Mouse (Mus musculus) kidney, adult 9 months (tissue): ENCODE measurements around the gene Tmtc2.
A peak's percentile ranks its signal among the peaks of the same experiment; 100 is the strongest.

Experiments
- DNase-seq: peaks from one replicate; pipeline ENCODE4 v3.0.0; 2022

Gene Tmtc2

DNA sequence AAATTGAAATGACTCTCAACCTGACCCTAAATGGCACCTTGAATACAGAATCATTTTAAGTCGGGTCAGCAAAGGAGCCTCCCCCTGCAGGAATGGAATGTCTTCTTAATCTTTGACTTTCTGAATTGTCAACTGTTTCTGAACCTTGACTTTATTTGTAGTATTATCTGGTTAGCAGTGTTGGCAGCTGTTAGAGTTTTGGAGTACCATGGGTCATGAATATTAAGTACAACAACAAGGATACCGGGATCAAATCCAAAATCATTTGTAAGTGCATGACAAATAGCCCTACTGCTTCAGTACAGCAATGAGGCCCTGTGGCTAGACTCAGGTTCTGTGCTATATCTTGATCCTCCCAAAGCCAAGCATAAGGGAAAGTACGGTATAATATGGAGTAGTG, 170.3 kb downstream of the Tmtc2 start:
- DNase-seq: peak; percentile 11

DNA sequence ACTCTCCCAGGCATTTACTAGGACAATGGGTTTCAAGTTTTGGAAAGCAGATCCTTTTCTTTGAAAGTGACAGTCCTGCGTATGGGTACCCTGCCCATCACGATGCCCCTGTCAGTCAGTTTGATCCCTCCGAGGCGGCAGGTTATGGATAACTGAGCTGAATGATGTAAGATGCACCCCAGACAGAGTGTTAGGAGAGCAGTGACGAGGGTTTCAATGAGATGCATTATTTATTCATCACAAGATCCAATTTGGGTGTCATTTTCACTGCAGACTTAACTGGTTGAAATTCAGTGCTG, 171.8 kb downstream of the Tmtc2 start:
- no peak for DNase-seq

DNA sequence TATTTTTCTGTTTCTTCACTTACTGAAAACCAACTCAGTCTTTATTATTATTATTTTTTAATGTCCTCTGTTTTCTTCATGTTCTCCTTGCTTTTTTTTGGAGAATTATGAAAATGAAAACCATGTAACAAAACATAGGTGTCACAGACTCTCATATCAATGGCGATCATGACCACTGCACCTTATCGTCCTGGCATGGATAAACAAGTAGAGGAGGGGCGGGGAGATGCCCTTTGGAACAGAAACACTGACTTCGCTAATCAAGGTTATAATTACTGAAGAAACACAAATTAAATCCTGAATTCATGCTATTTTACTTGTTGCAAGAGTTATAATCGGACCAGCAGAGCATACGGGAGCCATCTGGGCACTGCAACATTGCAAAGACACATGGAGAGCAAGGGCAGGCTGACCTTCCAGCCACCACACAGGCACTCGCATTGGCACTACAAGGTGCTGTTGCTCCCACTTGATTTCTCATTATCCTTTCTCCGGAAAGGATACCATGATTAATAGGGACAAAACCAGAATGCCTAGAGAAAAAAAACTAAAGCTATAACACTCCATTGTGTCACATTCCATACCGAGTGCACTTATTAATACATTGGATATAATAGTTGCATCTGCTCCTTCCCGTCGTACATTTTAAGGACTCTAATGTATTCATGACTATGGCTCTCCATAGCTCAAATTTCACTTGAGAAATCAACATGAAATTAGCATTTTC, 172.3 kb downstream of the Tmtc2 start:
- DNase-seq: no peak

DNA sequence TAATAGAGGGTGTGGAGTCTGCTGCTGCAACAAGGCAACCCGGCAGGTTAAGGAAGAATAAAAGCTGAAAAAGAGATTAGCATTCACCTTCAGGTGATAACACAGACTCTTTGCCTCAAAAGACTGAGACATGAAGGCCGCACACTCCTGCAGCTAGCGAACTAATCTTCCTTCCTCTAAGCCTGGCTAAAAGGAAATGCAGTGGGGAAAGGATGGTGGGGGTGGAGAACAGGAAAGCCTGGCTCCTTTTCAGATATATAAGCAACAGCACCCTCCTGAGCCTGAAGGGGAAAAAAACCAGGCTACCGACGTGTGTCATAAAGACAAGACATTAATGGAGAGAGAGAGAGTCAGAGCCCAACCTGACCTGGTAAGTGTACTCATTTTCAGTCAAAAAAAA, 174.9 kb downstream of the Tmtc2 start:
- DNase-seq: no peak

DNA sequence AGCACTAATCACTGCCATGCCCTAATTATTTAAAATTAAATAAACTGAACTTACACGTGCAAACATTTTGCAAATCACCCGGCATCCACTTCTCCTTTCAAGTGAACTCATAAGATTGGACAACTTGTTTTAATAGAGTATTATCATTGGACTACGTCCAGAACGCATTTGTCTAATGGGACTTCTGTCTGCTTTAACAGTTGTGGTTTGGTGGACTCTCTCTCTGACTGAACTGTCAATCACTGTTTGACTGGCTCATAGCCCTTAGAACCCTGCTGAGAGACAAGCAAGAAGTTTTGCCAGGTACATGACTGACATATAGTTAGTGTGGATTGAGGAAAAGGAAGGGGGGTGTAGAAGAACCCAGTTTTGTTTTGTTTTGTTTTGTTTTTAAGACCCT, 190.2 kb downstream of the Tmtc2 start:
- no peak for DNase-seq

DNA sequence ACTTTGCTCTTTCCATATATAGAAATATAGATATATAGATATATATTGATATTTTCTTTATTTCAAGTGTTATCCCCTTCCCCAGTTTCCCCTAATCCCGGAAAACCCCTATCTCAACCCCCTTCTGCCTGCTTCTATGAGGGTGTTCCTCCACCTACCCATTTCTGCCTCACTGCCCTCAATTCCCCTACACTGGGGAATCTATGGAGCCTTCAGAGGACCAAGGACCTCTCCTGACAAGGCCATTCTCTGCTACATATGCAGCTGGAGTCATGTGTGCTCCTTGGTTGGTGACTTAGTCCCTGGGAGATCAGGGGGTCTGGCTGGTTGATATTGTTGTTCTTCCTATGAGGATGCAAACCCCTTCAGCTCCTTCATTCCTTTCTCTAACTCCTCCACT, 192.5 kb downstream of the Tmtc2 start:
- DNase-seq: no peak

DNA sequence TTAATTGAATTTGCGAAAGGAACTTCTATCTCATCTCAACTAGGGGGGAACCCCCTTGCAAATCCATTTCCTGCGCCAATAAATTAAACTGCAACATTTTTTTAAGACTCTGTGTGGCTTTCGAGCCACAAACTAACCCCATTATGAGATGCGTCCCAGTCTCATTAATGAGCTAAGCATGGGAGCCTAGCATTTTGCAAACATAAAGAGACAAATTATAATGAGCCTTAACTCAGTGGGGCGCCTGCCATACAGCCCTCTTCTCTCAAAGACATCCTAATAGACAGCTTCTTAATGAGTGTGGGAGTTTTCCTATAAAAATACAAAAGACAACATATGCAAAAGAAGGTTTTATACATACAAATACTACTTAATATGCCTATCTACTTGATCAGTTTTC, 193.0 kb downstream of the Tmtc2 start:
- DNase-seq: no peak

DNA sequence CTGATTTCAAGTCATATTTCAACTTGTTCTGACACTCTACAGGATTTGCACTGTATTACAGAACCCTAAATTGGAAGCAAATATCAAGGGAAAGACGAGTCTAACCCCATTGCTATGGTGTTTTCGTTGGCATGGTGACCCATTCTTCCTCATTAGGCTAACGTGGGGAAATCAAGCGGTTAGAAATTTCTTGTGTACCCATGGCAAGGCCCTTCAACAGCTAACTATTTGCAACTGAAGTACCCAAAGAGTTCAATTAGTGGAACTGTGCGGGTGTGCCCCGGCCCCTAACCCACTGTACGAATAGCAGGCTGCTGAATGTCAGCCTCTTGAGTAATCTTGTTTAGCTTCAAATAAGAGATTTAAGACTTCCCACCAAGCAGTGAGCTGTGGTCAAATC, 193.7 kb downstream of the Tmtc2 start:
- no peak for DNase-seq

DNA sequence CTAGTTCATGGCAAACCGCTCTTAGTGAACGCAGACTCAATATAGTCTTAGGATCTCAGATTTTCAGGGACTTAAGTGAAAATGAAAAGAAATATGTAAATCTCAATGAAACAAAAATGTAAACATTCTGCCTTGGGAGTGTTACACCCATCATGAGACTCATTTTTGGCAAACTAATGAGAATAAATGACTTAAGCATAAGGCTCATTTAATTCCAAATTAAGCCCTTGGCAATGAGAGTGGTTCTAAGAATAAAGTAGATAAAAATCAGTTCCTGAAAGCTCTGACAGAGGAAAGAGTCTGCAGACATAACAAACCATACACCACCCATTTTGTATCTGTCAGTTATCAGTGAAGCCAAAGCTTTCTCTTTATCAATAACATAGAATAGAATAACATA, 196.5 kb downstream of the Tmtc2 start:
- no peak for DNase-seq

DNA sequence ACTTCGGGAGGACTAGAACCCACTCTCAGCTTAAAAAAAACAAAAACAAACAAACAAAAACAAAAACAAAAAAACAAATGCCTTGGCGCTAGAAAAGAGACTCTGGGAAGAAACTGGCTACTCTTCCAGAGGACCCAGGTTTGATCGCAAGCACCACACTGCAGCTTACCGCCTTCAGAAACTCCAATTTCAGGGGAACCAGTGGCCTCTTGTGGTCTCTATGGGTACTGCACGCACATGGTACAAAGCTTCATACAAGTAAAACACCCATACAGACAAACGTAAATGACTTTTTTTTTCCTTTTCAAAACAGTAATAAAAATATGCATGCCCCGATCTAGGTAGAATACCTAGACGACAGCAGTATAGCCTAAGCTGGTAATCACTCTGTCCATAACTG, 201.0 kb downstream of the Tmtc2 start:
- DNase-seq: peak; percentile 13

DNA sequence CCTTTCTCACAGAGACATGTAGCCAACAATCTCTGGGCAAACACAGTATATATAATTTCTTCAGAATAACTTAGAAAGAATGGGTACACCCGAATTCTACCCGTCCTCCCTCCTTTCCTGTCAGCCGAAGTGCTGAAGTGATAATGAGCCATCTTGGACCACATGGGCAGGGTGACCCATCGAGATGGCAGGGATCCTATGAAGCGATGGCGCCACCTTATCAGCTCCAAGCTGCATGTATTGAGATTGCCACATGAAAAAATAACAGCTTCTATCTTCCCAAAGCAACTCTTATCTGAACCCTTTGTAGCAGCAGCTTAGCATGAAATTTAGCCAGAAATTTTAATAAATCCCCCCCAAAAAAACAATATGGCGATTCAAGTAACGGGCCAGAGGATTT, 206.0 kb downstream of the Tmtc2 start:
- no peak for DNase-seq

DNA sequence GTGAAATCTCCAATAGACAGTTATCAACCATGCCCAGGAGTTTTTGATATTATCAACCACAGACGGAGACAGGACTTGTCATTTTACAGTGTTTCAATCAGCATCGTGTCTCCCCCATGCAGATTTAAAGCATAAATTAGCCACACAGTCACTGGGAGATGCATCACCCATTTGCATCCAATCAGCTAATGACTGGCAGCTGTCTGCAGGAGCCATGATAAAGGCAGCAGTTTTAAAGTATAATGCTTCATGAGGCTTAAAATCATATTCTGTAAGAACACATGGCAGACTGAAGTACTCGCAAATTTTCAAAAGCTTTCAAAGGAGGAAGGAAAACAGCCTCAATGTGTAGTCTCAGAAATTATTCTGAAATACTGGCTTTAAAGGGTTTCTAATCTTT, 209.8 kb downstream of the Tmtc2 start:
- no peak for DNase-seq

DNA sequence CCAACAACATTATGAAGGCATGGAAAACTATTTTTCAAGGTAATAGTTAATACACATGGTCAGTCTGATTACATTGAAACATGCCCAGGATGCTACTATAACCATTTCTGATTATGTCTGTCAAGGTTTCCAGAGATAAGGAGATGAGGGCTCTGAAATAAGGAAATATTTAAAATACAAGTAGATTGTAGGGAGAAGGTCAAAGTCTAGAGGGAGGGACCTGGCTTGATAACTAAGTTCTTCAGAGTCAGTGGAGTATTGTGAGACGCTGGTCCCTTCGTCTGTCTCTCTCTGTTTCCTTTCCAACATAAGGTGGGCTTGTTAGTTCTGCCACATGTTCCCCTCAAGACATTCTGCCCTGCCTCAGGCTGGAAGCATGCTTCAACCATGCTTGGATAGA, 223.9 kb downstream of the Tmtc2 start:
- DNase-seq: no peak

DNA sequence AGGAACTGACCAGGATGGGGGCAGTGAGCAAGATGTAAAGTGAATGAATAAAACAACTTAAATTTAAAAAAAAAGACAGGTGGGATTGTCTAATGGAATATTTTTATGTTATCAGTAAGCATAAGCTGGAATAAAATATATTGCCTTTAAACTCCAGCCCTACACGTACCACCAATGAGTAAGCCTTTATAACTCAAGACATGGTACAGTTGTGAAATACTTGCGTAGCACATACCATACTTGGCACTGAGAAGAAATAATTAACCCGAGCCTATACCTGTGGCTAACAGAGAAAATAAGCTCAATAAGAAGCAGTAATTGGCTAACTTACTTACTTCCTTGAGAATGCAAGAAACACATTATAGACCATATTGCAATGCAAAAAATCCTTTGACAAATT, 228.3 kb downstream of the Tmtc2 start:
- DNase-seq: no peak

DNA sequence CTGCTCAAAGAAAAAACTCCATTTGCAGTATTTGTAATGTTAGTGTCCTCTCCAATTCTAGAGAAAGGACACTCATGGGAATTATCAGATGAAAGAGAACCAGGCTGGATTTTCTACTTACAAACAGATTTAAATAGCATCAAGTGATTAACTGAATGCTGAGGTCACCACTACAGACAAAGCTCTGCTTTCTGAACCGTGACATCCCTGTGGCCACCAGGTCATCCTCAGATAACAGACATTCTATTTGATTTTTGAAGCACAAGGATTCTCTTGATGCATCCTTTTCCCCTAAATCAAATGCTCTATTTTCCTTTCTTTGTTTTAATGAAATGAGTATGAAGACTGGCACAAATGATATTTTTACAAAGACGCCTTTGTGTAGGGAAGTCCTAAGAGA, 241.4 kb downstream of the Tmtc2 start:
- DNase-seq: no peak

DNA sequence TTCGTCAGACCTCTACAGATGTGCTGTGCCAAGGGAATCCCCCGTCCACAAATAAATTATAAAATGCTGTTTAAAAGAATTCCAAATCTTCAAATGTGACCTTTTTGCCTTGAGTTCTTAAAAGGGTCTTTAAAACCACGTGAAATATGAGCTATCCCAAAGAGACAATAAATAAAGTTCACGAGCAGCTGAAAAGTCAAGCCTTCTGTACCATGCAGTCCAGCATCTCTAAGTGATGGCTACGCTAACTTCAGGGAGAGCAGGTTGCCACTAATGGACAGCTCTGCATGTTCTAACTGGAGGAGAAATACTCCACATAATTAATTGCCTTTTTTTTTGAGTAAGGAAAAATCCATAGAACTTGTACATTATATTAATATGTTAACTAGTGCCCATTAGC, 243.9 kb downstream of the Tmtc2 start:
- DNase-seq: no peak

DNA sequence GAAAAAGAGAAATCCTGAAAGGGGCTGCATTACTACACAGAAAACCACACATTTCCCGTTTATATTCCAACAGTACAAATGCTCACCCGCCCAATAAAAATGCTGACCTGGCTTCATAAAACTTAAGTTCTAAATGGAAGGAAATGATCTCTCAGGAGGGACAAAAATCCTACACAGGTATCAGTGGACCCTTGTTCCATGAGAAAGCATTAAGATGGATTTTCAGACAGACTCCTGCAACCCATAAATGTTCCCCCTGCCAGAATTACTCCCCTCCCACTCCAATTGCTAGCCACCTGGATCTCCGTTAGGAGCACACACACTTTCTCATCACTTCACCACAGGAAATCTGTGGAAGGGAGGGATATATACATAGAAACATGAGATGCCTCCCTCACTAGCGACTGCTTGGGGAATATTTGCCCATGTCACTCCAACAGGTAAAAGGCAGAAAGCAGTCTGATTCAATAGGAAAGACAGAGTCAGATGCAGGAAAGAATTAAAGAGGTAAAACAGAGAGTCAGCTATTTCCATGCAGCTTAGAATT, 250.5 kb downstream of the Tmtc2 start:
- DNase-seq: no peak

DNA sequence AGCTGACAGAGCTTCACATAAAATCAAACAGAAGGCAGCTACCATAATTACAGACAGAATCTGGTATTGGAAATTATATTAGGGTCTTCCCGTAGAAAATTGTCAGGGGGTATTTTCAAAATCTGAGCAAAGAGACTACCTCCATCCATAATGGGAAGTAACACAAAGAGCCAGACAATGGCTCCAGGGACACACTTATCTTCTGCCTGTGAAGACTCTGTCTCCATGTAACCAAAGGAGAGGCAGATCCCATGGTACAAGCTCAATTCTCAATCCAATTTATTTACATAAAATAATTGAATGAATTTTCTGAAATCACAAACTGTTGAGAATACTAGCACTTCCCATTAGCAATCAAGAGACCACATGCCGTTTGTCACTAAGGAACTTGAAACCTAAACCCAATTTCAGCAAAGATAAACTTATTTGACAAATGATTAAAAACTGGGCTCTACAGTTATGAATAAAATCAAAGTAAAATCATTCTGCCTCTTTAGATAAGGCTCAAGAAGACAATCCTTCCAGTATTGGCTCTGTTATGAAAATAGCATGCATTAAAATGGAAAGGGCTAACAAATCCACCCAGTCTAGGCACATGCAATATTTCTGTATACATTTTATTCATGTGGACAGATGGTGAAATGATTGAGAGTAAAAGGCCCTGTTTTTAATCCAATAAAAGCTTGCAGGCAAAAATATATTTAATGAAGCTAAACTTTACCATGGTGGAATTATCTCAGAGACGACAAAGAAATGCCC, 254.8 kb downstream of the Tmtc2 start:
- no peak for DNase-seq

DNA sequence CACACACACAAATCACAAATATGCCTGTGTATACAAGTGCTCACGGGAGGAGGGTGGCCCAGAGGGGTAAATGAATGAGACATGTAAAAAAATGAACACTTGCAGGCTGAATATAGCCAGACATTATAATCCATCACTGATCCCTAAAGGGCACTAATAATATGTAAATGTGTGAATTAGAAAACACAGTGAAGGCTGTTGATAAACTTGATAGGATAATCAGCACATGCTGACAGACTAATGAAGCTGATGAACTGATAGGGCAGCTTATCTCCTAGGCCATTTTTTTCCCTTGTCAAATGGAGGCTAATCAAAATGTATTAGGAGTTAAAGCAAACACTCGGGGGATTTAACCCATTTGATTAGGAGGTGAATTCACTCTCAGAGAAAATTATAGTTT, 255.4 kb downstream of the Tmtc2 start:
- DNase-seq: no peak

DNA sequence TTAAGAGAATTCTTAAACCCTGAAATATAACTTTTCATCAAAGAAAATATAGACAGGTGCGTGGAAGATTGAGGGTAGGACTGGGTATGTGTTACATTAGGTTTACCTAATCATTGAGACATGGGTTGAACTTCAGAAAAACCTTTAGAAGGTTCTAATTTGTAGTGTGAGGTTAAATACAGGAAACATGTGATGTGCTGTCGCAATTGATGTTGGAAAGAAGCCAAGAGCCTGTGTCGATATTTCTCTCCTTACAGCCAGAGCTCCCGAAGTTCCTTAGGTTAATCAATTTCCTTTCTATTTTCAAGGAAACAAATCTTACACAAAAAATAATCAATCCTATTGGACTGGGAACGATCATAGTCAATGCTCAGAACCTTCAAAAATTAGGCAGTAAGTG, 261.3 kb downstream of the Tmtc2 start:
- no peak for DNase-seq

DNA sequence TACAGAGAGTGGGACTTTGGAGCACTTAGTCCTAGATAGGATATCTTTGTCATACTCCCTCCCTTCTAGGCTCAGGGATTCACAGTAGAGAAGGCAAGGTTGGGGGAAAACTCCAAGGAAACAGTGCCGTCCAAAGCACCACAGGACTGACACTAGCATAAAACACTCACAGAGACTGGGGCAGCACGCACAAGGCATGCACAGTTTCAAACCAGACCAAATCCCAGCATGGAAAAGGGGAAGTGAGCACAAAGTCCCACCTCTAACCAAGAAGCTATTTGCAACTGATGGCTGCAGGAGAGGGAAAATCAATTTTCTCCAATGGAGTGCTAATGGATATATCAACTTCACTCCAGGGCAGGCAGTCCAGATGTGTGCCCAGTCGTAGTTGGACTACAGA, 276.7 kb downstream of the Tmtc2 start:
- no peak for DNase-seq

DNA sequence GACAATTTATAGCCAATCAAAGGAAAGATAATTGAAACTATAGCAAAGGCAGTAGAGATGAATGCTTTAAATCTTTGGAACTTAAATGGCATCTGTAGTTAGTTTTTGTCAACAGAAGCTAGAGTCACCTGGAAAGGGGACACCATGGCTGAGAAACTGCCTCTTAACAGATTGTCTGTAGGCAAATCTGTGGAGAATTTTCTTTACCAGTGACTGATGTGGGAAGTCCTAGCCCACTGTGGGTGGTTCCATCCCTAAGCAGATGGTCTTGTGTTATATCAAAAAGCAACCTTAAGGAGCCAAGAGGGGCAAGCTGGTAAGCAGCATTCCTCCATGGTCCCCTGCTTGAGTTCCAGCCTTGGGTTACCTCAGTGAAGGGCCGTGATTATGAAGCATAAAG, 281.3 kb downstream of the Tmtc2 start:
- DNase-seq: no peak

DNA sequence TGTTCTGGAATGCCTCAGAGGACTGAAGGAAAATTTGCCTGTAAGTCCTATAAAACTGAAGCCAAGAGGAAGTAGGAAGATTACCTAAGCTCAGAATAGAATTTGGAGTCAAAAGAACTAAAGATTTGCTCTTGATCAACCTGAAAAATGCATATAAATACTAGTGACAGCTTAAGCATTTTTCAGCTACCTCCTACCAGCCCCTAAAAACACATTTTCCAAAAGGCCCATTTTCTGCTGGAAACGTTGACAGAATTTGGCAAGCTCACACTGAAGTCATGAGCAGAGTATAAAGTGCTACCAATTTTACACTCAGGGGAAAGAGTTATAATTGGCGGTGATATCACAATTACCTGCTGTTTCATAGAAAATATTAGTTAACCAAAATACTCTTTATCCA, 285.8 kb downstream of the Tmtc2 start:
- DNase-seq: no peak

DNA sequence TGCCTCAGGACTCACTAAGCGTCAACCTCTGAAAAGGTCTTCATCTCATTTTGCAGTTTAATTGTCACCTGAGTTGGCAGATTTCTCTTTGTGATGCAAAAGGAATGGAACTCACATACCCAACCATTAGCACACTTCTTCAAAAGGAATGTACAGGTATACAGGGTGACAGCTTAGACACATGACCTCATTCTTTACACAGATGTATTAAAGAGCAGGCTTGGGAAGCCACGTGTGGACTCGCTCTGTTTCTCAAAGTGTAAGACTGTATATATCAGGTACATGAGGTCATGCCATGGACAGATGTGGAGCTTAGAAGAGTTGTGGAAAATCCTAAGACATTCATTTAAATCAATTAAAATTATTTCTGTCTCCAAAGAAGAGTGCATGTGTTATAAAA, 286.7 kb downstream of the Tmtc2 start:
- DNase-seq: no peak

DNA sequence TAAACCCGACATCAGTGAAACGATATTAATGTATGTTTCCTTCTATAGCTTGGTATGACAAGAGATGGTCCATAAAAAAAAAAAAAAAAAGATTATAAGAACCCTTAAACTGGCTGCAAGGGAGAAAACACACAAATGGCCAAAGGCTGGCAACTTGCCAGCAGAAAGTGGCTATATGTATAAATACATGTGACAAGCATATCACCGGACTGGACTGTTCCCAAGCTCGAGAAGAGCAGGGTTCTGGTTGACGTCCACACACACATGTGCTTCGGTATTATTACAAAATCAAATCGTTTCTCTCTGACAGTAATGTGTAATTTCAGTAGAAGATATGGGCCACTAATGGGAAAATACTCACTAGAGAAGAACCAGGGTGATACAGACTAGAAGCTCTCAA, 287.2 kb downstream of the Tmtc2 start:
- DNase-seq: no peak
